Mouse (Mus musculus): ENCODE data around the gene Max.

DNA sequence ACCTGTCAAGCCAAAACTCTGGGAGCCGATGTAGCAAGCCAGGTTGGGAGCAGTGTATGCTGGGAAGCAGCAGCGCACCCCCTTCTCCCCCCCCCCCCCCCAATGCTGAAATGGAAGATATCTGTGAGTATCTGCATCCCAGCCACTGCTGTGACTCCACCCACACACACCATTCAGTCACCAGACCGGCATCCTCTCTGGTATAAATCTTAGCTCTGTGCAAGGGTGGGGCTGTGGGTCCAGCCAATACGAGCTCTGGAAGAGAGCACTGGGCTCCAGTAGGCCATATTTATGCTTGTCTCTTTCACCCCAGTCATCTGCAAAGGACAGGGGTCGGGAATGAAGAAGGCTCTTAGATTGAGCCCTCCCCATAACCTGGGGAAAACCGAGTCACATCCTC, 41.6 kb downstream of the Max start:
- TF ChIP-seq CTCF (IDR thresholded peaks at IDR 0.05; ENCODE audit: extremely low read depth, insufficient read depth, insufficient read length, insufficient replicate concordance) (no peak), POLR2A (IDR thresholded peaks at IDR 0.05; ENCODE audit: low read depth, low read length) (no peak)

All from spleen, adult 2 months (tissue).